Mouse (Mus musculus) effector memory CD4-positive, alpha-beta T cell, adult 7 months (primary cell): ENCODE data around the gene Ccnb1. TPM values are rescaled to one million over a fixed set of nuclear protein-coding genes. Genes with fewer than 3 reads are reported as not detected.

ENCODE experiments used
- polyA plus RNA-seq: library from polyadenylated mRNA; unstranded; fragments of 100-300 nt; shearing (Covaris generic); gene quantifications from one replicate; pipeline ENCODE4 v1.2.1, GENCODE M21; 2017

Gene Ccnb1
- 3.8 TPM for polyA plus RNA-seq

DNA sequence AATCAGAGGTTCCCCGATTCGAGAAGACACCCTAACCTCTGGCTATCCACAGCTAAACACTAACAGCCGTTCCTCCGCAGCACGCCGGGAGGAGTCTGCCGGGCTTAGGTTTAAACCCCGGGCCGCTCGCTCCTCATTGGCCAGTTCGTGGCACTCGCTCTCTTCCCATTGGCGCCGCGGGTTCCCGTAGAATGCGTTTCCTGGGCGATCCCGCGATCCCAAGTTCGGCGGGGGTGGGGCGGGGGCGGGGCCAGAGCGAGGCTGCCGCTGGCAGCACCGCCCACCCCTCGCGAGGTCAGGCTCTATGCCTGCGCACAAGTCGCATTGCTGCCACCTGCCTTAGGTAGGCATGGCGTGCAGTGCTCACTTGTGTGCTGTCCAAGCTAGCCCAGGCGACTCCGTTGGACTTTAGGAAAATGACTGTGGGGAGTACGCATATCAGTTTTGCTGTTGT, at the start of gene Ccnb1:
Gene Ccnb1, minus strand, starts transcription at position 157 of the 454 bp plus-strand sequence.

DNA sequence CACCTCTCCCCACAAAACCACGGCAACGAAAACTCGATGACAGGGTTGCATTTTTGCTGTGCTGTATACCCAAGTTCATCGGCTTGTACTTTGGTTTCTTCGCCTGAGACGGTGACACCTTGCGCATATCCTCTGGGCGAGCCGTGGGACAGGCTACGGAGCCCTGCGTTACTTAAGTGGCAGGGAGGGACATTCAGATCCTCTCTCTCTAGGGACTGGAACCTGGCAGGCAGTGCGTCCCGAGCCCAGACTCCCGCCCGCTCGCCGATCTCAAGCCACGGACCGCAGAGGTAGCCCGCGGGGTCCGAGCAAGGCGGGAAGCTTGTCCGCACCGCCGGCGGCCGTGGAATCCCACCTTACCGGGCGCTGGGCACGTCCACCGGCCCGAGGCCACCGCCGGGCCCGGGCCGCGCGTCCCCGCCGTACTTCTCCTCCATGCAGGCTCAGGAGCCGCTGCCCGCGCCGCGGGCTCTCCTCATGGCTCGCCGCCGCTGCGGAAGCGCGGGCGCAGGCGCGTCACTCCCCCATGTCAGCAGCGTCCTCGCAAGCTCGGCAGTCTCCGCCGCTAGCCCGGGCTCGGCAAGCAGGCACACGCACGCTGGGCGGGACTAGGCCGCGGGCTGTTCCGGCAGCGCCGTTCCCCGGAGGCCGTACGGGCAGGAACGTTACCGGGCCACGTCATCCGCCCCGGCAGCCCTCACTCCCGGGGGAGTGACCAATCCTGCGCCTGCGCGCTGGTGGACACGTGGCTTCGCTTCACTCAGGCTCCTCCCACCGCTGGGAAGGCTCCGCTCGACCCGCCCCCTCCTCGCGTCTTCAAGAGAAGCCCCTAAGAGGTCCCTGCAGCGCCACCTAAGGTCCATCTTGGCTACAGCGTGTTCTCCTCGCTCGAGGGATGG, 46.6 kb upstream of the Ccnb1 start, which contains the start of gene Slc30a5:
Gene Slc30a5, minus strand, starts transcription at position 687 of the 899 bp plus-strand sequence.

DNA sequence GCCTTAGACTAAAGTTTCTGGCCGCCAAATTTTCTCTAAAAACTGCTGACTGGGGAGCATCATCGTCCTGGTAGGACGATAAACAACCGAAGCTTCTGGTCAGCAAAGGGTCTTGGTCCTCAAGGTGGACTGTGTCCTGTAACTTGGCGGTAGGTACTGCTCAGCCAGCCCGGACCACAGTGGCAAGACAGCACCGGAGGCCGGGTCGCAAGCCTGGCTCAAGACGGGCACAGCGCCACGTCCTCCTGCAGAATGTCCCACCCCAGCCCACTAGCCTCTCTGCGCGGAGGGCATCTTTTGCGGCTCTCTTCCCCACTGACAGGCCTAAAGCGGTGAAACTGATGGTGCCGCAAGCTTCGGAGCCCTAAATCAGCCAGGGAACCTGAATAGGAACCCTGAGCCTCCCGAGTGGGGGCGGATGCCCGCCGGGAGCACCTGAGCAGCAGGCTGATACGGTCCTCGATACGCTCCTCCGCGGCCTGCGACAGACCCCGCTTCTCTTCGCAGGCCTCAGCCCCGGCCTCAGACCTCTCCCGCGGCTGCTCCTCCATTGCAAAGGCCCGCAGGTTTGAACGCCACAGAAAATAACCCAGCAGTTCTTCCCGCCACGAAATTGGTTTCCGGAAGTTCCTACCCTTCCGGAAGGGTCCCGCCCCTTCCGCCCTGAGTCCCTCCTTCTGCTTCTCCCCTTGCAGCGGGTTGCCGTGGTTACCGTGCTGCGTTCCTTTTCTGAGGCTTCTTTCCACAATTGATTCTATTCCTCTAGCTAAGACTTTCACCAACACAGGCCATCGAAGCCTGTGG, 10.9 kb downstream of the Ccnb1 start, which contains the start of gene Cenph:
Gene Cenph, minus strand, starts transcription at position 648 of the 804 bp plus-strand sequence.

DNA sequence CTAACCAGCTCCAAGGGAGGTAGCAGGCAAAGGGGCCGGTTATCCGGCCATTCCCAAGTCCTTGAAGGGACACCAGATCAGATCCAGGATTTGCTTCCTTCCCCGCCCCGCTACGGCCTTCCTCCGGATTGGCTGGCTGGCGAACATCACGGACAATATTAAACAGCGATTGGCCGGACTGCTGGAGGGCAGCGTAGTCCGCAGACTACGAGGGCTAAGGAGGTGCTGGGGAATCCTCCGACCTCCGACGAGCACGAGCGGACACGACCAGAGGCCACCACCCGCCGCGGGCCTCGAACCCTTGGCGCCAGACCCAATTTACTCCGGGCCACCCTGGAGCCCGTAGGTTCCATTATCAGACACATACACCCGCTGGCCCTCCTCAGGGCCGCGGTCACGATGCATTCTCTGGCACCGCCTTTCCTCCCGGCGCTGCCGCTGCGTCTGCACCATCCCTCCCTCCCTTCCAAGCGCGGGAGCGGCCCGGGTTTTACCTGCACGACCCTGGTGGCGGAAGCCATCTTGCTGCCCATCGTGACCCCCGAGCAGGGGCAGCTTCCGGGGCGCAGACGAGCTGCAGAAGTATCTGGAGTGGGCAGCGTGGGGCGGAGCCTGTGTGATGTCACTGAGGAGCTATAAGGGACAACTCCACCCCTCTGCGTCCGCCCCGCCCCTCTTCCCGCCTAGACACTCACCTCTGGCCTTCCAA, 42.2 kb downstream of the Ccnb1 start, which contains the start of gene Mrps36:
Gene Mrps36, minus strand, starts transcription at position 624 of the 709 bp plus-strand sequence.

DNA sequence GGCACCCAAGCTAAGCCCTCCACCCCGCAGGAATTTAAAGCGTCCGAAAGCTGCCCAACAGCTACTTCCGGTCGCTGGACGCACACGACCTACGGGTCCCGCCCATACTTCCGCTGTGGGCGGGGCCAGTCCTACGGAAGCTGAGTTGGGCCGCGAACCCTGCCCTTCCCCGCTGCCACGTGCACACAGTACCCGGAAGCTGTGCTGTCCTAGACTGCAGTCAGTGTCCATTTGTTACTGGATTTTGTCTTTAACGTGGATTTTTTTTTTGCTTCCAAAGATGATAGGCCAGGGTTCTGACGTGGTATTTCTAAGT, 55.6 kb downstream of the Ccnb1 start, which contains the start of gene Cdk7:
Gene Cdk7, minus strand, starts transcription at position 79 of the 316 bp plus-strand sequence.

Other genes starting within 250 kb of the Ccnb1 start
- 0.65 TPM for gene Ocln, start 233.9 kb downstream of the Ccnb1 start, polyA plus RNA-seq
- gene Marveld2, start 169.6 kb downstream of the Ccnb1 start, polyA plus RNA-seq, result 9.6 TPM
- gene Ak6, start 135.6 kb downstream of the Ccnb1 start, polyA plus RNA-seq, result 84.3 TPM
- gene Rad17, start 135.5 kb downstream of the Ccnb1 start, polyA plus RNA-seq, result 18.1 TPM
- 3.1 TPM for gene Taf9, start 135.0 kb downstream of the Ccnb1 start, polyA plus RNA-seq
- gene Ccdc125, start 116.9 kb downstream of the Ccnb1 start, polyA plus RNA-seq, result 12.2 TPM
- 47.4 TPM for gene Cdk7, start 55.6 kb downstream of the Ccnb1 start, polyA plus RNA-seq
- gene Mrps36, start 41.9 kb downstream of the Ccnb1 start, polyA plus RNA-seq, result 55.7 TPM
- gene Cenph, start 10.7 kb downstream of the Ccnb1 start, polyA plus RNA-seq, result 0.72 TPM
- gene Slc30a5, start 46.9 kb upstream of the Ccnb1 start, polyA plus RNA-seq, result 55.4 TPM